Mouse (Mus musculus) lung, postnatal 0 days (tissue): ENCODE data around the gene BC004004. TPM values are rescaled to one million over a fixed set of nuclear protein-coding genes. Genes with fewer than 3 reads are reported as not detected.
A peak's percentile ranks its signal among the peaks of the same experiment; 100 is the strongest.

ENCODE experiments used
- ATAC-seq: fragments of 200-750 bp; cut with Nextera tagmentation; 2 replicates; pipeline ENCODE4 v1.8.0; 2017; ENCODE audit warnings: moderate library complexity
- DNase-seq: peaks from one replicate; pipeline ENCODE4 v3.0.0-alpha.2; 2016; ENCODE audit warnings: low spot score
- H3K27ac ChIP-seq: fragments of 300-500 bp; sonication (generic); 2 replicates; pipeline ENCODE4 v1.5.1; 2014; ENCODE audit warnings: antibody characterized with exemption, mild to moderate bottlenecking, low read length, mixed read lengths
- H3K27me3 ChIP-seq: fragments of 300-500 bp; sonication (generic); replicated peaks from 2 replicates; pipeline ENCODE4 v1.6.1; 2014; ENCODE audit warnings: low read length, mixed read lengths; ENCODE audit not compliant: insufficient read depth
- H3K36me3 ChIP-seq: fragments of 300-500 bp; sonication (generic); 2 replicates; pipeline ENCODE4 v1.6.1; 2014; ENCODE audit warnings: low read length, mixed read lengths; ENCODE audit not compliant: insufficient read depth
- H3K4me1 ChIP-seq: fragments of 300-500 bp; sonication (generic); 2 replicates; pipeline ENCODE4 v1.6.1; 2014; ENCODE audit warnings: antibody characterized with exemption, low read depth, low read length, mixed read lengths; ENCODE audit not compliant: insufficient read depth
- H3K4me2 ChIP-seq: fragments of 300-500 bp; sonication (generic); replicated peaks from 2 replicates; pipeline ENCODE4 v1.6.1; 2014; ENCODE audit warnings: low read depth, mild to moderate bottlenecking, low read length, moderate library complexity, mixed read lengths
- H3K4me3 ChIP-seq: fragments of 300-500 bp; sonication (generic); 2 replicates; pipeline ENCODE4 v1.5.1; 2014; ENCODE audit warnings: low read depth, low read length
- H3K9ac ChIP-seq: fragments of 300-500 bp; sonication (generic); replicated peaks from 2 replicates; pipeline ENCODE4 v1.6.1; 2014; ENCODE audit warnings: low read depth, mild to moderate bottlenecking
- H3K9me3 ChIP-seq: fragments of 300-500 bp; sonication (generic); 2 replicates; pipeline ENCODE4 v1.6.1; 2016; ENCODE audit warnings: low read length, mixed read lengths
- CTCF ChIP-seq: IDR thresholded peaks from 2 replicates; pipeline ENCODE4 v1.5.1; 2016; ENCODE audit warnings: antibody characterized with exemption, mild to moderate bottlenecking
- EP300 ChIP-seq: IDR thresholded peaks from 2 replicates; pipeline ENCODE4 v1.6.1; 2016; ENCODE audit warnings: antibody characterized with exemption, mild to moderate bottlenecking, control low read depth
- WGBS: fragments of 180-500 bp; shearing (Covaris S2); extraction: QIAGEN DNeasy Blood & Tissue Kit; methylation state at CpG from one replicate; pipeline ENCODE4 v1.1.7; 2014; 5-methylcytosine and 5-hydroxymethylcytosine counted together
- polyA plus RNA-seq: library from polyadenylated mRNA; unstranded; fragments of >200 nt; fragmentation: Nextera tagmentation; extraction: Ambion mirVana; gene quantifications from 2 replicates; pipeline ENCODE4 v1.2.1, GENCODE M21; 2015

The BC004004 gene
- polyA plus RNA-seq, 1 experiment from 2014 or later, result 109 TPM

DNA sequence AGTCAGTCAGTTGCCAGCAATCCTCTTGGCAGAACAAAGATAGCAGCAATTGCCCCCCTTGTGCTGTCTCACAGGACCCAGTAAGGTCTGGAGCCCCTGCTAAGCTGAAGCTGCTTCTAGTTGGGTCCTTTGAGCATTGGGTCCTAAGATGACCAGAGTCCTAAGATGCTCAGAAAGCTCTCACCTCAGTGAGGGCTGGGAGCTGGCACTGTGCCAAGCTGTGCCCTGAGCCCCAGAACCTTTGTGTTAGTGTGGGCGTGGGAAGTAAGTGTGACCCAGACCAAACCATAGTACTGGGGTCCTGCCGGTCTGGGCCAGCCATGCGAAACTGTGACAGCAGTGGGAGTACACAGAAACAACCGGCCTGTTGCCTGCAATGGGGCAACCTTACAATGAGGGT is 30.7 kb downstream of the BC004004 start:
- no peak for TF ChIP-seq CTCF
- no peak for TF ChIP-seq EP300
- Histone ChIP-seq H3K4me1 (peaks cover 4% of the 10 kb centered on the region; the same call in 1 of the 2 replicates), H3K27me3 (no peaks in the 10 kb centered on the region), H3K36me3 (peaks cover 13% of the 10 kb centered on the region; the same call in 1 of the 2 replicates), H3K9ac (no peak overlapping the region), H3K4me2 (no peak overlapping the region), H3K9me3 (no peaks in the 10 kb centered on the region), H3K27ac (no peak overlapping the region), H3K4me3 (no peak overlapping the region)
- DNase-seq (no peak), ATAC-seq (no peak)
- WGBS, result 80% methylated on average over 4 of the region's 4 CpGs

DNA sequence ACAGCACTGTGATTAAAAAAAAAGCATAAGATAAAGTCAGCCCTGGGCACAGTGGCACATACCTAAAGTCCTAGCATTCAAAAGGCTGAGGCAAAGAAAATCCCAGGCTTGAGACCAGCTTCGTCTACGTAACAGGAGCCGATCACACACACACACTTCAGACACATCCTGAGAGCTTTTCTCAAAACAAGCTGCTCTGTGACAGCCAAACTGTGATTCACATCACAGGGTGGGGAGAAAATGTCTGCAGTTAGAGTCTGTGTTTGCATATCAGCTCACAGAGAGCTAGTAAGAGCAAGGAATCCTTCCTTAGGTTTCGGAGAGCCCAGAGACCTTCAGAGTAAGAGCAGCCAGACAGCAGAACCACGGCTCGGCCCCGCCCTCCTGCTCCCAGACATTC is 32.3 kb downstream of the BC004004 start:
- peaks cover 9% of the 10 kb centered on the region; the same call in 1 of the 2 replicates for H3K36me3 ChIP-seq
- 69% methylated on average over 7 of the region's 7 CpGs for WGBS
- DNase-seq, result no peak
- no peaks in the 10 kb centered on the region for H3K9me3 ChIP-seq
- no peak overlapping the region for H3K27ac ChIP-seq
- H3K27me3 ChIP-seq, result no peaks in the 10 kb centered on the region
- H3K4me3 ChIP-seq, result no peak overlapping the region
- TF ChIP-seq EP300 (no peak), CTCF (no peak)
- H3K4me1 ChIP-seq, result peaks cover 16% of the 10 kb centered on the region
- H3K4me2 ChIP-seq, result no peak overlapping the region
- no peak overlapping the region for H3K9ac ChIP-seq
- ATAC-seq, result no peak

DNA sequence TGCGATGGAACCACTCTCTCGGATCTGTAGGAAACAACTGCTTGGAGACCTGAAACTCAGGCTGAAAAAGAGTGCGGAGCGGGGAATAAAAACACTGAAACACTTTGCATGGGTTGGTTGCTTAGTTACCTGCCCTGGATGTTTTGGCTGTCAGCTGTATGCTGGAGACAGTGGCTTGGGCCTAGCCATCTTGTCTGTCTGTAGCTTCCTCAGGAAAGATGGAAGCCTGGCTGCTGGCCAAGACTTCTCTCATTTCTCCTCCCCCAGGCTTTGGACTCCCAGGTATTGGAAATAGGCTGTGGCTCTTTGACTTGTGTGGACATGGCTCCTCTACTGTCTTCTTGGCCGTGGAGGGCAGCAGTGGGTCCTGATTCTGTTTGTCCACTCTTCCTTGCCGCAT is 32.8 kb downstream of the BC004004 start:
- Histone ChIP-seq H3K4me1 (peaks cover 16% of the 10 kb centered on the region), H3K36me3 (peaks cover 7% of the 10 kb centered on the region; the same call in 1 of the 2 replicates), H3K9ac (no peak overlapping the region), H3K27me3 (no peaks in the 10 kb centered on the region), H3K27ac (no peak overlapping the region), H3K4me2 (no peak overlapping the region), H3K9me3 (no peaks in the 10 kb centered on the region), H3K4me3 (no peak overlapping the region)
- DNase-seq (no peak), ATAC-seq (no peak)
- WGBS, result 92% methylated on average over 6 of the region's 6 CpGs
- TF ChIP-seq CTCF (no peak), EP300 (no peak)

DNA sequence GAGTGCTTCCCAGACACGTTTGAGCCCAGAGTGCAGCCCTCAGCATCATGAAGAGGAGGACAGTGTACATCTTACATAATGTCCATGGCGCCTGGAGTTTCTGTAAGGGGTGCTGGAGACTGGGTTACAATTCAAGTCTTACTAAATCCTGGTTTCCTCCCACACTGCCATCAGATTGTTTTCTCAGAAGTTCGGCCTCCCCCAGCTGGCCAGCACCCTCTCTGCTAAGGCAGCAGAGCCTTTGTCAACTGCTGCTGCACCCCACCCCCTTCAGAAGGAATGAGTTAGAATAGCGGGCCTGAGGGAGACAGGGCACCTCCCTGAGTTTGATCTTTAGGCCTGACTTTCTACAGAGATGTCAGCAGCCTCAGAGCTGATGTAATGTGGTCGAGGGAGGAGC is 33.6 kb downstream of the BC004004 start:
- WGBS, result 74% methylated on average over 5 of the region's 5 CpGs
- Histone ChIP-seq H3K9me3 (no peaks in the 10 kb centered on the region), H3K27me3 (no peaks in the 10 kb centered on the region), H3K9ac (no peak overlapping the region), H3K4me1 (peaks cover 16% of the 10 kb centered on the region), H3K27ac (no peak overlapping the region), H3K36me3 (peaks cover 7% of the 10 kb centered on the region; the same call in 1 of the 2 replicates), H3K4me2 (no peak overlapping the region), H3K4me3 (no peak overlapping the region)
- no peak for TF ChIP-seq EP300
- TF ChIP-seq CTCF, result no peak
- DNase-seq (no peak), ATAC-seq (no peak)

DNA sequence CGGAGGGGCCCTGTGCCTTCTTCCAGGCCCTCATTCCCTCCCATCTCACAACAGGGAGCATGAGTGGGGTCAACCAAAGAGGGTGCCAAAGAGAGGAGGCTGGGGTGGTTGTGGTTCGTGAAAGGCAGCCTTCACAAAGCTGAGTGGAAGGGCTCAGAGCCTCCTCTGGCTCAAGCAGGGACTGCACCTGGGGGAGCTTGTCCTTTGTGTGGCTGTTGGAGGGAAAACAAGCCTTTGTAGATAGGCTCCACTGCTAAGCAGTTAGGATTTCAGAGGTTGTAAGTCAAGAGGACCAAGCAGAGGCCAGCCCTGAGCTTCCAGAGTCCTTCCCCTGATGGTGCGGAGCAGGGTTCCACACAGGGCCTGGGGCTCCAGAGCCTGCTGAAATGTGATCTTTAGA is 34.5 kb downstream of the BC004004 start:
- WGBS, result 66% methylated on average over 3 of the region's 3 CpGs
- no peak overlapping the region for H3K27ac ChIP-seq
- no peak for ATAC-seq

DNA sequence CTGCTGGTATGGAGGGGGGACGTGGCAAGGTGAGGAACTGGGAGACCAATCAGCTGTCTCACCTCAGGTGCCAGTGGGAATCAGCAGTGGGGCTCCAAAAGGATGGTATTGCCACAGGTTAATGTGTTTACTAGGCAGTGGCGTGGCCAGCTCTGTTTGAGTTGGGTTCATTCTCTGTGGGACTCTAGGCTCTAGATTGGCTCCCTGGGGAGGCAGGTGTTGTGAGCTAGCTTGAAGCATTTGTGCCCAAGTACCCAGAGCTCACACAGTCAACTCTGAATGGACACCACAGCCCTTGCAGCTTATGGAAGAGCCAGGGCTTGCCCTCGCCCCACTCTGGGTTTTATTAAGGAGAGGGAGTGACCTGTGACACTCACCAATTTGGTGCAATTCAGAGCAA is 35.3 kb downstream of the BC004004 start:
- H3K9ac ChIP-seq, result no peak overlapping the region
- no peaks in the 10 kb centered on the region for H3K27me3 ChIP-seq
- no peak overlapping the region for H3K4me2 ChIP-seq
- H3K9me3 ChIP-seq, result no peaks in the 10 kb centered on the region
- H3K27ac ChIP-seq, result no peak overlapping the region
- H3K36me3 ChIP-seq, result peaks cover 2% of the 10 kb centered on the region; the same call in 1 of the 2 replicates
- TF ChIP-seq CTCF (no peak), EP300 (no peak)
- WGBS, result 76% methylated on average over 3 of the region's 3 CpGs
- H3K4me3 ChIP-seq, result no peak overlapping the region
- peaks cover 16% of the 10 kb centered on the region for H3K4me1 ChIP-seq
- no peak for ATAC-seq
- DNase-seq, result no peak

More for the DNA sequence above, 34.5 kb downstream of the BC004004 start:
- no peak for TF ChIP-seq EP300
- peak; percentile 59 for TF ChIP-seq CTCF
- H3K4me3 ChIP-seq, result no peak overlapping the region
- no peak overlapping the region for H3K9ac ChIP-seq
- no peaks in the 10 kb centered on the region for H3K27me3 ChIP-seq
- H3K36me3 ChIP-seq, result peaks cover 7% of the 10 kb centered on the region; the same call in 1 of the 2 replicates
- H3K4me2 ChIP-seq, result no peak overlapping the region
- peak; percentile 47 for DNase-seq
- no peaks in the 10 kb centered on the region for H3K9me3 ChIP-seq
- peaks cover 16% of the 10 kb centered on the region for H3K4me1 ChIP-seq
